Mouse (Mus musculus): ENCODE measurements around the gene Serp1.

Gene Serp1

GRCm38 (mm10) chr3:58517258-58517657, 8.4 kb downstream of the Serp1 start:
- no peak for TF ChIP-seq GATA4 (IDR thresholded peaks at IDR 0.05; ENCODE audit: insufficient replicate concordance, low read length)

DNA sequence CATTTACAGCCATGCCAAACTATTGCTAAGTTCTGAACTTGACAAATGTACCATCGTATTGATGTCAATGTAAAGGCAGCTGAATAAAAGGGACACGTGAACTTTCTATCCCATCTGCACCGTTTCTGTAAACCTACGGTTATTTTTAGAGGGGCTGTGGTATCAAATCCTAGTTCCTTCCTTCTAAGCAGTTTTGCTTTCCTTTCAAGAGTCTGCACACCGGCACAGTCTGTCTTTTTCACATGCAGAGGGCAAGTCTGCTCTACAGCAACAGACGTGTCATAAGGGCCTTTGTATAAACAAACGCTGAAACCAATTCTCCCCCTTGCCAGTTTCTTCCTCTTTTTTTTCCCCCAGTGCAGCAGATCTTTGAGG, 9.1 kb downstream of the Serp1 start:
- no peak for TF ChIP-seq GATA4 (IDR thresholded peaks at IDR 0.05; ENCODE audit: insufficient replicate concordance, low read length)

- TF ChIP-seq GATA4 (IDR thresholded peaks at IDR 0.05; ENCODE audit: insufficient replicate concordance, low read length): no peak
These were observed 9.6 kb downstream of the Serp1 start for GRCm38 (mm10) chr3:58515947-58516601.

DNA sequence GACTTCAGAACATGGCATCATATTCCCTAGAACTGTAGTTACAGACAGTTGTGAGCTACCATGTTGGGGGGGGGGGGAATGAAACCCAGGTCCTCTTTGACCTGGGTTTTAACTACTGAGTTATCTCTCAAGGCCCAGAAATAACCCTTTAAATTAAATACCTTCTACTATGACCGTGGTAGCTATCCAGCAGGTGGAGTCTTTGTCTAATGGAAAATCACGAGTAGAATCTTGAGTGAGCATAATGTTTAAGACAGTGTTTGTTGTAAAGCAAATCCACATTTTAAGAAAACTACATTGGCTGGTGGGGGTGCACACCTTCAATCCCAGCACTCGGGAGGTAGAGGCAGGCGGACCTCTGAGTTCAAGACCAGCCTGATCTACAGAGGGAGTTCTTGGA, 12.2 kb downstream of the Serp1 start:
- no peak for TF ChIP-seq GATA4 (IDR thresholded peaks at IDR 0.05; ENCODE audit: insufficient replicate concordance, low read length)

DNA sequence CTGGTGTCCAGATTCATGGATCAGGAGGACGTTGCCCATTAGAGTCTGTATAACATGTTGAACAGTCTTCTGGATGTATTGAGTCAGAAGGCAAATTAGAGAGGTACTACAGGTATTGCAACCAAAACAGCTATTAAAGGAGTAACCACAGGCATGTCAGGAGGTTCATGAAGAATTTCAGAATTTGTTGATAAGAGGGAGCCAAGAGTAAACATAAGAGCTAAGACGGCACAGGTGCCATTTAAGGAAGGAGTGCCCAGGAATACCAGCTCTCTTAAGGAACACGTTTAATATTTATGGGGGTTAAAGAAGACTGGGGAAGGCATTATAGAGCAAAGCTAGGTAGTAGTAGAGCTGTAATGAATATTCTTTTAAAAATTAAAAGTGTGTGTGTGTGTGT, 13.0 kb downstream of the Serp1 start:
- TF ChIP-seq GATA4 (IDR thresholded peaks at IDR 0.05; ENCODE audit: insufficient replicate concordance, low read length): no peak

DNA sequence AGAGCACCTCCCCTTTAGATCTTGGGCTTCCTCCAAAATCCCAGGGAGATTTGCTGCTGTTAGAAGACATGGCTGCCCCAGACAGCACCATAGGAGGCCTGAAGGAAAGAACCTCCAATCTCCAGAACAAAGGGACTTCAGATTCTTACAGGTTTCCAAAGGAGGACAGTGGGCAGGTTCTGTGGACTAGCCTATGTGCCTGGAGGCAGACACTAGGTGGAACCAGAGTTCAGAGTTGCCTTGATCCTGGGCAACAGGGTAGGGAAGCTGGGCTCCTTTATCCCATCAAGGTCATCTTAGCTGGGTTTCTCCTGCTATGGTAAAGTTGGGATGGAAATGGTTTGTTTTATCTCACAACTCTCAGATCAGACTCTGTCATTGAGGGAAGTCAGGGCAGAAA, 14.1 kb downstream of the Serp1 start:
- no peak for TF ChIP-seq GATA4 (IDR thresholded peaks at IDR 0.05; ENCODE audit: insufficient replicate concordance, low read length)

DNA sequence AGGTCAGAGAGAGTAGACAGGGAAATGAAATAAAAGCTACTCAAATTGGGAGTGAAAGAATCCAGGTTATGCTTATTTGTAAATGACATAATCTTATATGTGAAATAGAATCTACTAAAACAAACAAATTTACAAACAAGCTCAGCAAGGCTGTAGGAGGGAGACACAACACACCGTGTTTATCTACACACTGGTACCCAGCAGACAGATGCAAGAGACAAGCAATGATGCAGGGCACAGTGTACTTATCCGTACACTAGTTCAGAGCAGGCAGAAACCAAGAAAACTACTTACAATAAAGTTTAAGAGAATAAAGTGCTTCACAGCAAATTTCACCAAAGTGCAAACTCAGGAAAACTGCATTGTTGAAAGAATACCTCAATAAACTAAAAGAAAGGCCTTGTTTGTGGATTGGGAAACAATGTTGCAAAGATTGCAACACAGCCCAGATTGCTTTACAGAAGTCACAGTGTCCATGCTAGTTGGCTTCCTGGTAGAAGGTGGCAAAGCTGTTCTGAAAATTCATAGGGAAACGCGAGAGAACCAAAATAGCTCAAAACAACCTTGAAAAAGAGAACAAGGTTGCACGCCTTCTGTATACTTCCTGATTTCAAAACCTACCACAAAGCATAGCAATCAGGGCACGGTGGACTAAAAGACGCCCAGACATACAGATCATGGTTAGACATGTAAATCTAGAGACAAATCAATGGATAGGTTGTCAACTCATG, 17.5 kb downstream of the Serp1 start:
- TF ChIP-seq GATA4 (IDR thresholded peaks at IDR 0.05; ENCODE audit: insufficient replicate concordance, low read length): no peak

DNA sequence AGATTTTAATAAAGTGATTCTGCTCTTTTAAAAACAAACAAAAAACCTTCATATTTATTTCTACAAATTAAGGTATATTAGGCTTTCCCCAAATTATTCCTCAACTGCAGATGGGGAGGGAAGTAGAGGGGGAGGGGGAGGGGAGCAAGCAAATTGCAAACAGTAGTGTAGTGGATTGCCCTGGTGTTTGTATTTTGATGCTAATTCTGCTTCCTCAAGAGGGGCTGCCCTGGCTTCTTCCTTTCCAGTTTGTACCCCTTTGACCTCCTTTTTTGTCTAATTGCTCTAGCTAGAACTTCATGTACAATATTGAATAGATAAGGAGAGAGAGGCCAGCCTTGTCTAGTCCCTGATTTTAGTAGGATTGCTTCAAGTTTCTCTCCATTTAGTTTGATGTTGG, 21.0 kb downstream of the Serp1 start:
- TF ChIP-seq GATA4 (IDR thresholded peaks at IDR 0.05; ENCODE audit: insufficient replicate concordance, low read length): no peak

GRCm38 (mm10) chr3:58503720-58504333, 21.9 kb downstream of the Serp1 start:
- TF ChIP-seq GATA4 (IDR thresholded peaks at IDR 0.05; ENCODE audit: insufficient replicate concordance, low read length): no peak

DNA sequence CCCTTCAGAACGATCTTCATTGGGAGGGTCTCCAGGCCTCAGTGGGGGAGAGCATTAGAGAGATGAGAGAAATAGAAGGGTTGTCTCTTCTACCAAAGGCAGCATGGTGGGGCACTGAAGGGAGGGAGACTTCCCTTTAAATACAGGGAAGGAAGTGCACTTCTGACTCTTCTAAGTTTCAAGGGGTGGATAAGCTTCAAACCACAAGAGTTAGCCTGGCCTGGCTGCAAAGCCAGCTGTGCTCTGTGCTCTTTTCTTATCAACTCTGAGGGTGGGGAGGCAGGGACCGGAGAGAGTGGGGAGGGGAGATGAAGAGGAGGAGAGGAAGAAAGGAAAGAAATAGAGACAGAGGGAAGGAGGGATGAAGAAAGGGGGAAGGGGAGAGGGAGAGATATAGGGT, 23.7 kb downstream of the Serp1 start:
- TF ChIP-seq GATA4 (IDR thresholded peaks at IDR 0.05; ENCODE audit: insufficient replicate concordance, low read length): no peak

DNA sequence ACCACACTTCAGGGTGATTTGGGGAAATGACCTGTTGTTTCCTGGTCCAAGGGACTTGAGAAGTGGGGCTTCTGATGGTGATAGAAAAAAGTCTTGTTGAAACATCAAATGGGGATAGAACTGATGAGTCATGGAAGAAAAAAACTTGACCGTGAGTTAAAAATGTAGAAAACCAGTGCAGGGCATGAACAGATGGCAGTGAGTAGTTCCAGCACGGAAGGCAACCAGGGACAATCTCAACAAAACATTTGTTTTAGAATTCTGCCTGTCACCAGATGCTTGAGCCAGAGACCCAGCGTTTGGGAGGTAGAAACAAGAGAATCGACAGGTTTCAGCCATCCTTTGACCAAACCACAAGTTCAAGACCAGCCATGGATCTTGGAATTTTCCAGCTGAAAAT, 32.1 kb downstream of the Serp1 start:
- no peak for TF ChIP-seq GATA4 (IDR thresholded peaks at IDR 0.05; ENCODE audit: insufficient replicate concordance, low read length)

- TF ChIP-seq GATA4 (IDR thresholded peaks at IDR 0.05; ENCODE audit: insufficient replicate concordance, low read length): no peak
These were observed 34.9 kb downstream of the Serp1 start for GRCm38 (mm10) chr3:58490787-58491186.

GRCm38 (mm10) chr3:58487999-58488775, 37.5 kb downstream of the Serp1 start:
- no peak for TF ChIP-seq GATA4 (IDR thresholded peaks at IDR 0.05; ENCODE audit: insufficient replicate concordance, low read length)

GRCm38 (mm10) chr3:58487121-58487520, 38.6 kb downstream of the Serp1 start:
- TF ChIP-seq GATA4 (IDR thresholded peaks at IDR 0.05; ENCODE audit: insufficient replicate concordance, low read length): no peak

DNA sequence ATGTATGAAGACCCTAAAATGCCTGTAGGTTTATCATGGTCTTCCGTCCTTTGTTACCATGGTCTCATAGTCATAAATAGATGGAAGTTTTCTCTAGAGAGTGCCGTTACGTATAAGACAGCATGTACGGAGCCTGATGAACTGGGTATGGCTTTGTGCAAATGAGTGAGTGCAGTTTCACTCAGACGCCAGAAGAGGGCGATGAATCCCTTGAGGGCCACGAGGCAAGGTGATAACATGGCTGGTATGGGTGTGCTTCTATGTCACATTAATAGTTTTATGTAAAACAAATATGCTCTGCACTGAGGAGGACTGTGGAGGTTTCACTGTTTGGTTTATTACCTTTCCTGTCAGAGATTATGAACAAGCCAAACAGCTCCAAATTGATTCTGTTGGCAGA, 39.8 kb downstream of the Serp1 start:
- no peak for TF ChIP-seq GATA4 (IDR thresholded peaks at IDR 0.05; ENCODE audit: insufficient replicate concordance, low read length)
